Mouse (Mus musculus) MN1 (cell line): ENCODE data around the gene Serping1.
"Not testable (repeated sequence)": the region's sequence is repeated elsewhere in the genome, so short reads cannot be mapped to it uniquely, and the experiment has no call there.

Source experiments
- DNase-seq: peaks from one replicate; pipeline ENCODE4 v3.0.0-alpha.2; 2016; ENCODE audit warnings: low spot score

Serping1 gene

DNA sequence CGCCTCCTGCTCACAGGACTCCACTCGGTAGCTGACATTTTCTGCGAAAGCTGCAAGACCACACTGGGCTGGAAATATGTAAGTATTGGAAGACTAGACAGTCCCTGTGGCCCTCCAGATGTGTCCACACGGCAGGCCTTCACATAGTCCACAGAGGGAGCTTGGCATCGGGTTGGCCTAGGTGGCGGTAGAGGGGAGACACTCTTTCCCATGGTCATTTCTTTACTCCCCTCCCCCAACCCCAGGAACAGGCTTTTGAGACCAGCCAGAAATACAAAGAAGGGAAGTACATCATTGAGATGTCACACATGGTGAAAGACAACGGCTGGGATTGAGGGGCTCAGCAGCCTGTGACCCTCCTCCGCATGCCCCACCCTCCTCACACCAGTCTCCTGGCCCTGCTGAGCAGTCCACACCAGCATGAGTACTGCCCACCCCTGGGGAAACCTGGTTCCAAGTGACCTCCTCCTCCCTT is 37.8 kb downstream of the Serping1 start:
- no peak for DNase-seq

GRCm38 (mm10) chr2:84736312-84737161 is 38.7 kb downstream of the Serping1 start:
- DNase-seq: no peak

DNA sequence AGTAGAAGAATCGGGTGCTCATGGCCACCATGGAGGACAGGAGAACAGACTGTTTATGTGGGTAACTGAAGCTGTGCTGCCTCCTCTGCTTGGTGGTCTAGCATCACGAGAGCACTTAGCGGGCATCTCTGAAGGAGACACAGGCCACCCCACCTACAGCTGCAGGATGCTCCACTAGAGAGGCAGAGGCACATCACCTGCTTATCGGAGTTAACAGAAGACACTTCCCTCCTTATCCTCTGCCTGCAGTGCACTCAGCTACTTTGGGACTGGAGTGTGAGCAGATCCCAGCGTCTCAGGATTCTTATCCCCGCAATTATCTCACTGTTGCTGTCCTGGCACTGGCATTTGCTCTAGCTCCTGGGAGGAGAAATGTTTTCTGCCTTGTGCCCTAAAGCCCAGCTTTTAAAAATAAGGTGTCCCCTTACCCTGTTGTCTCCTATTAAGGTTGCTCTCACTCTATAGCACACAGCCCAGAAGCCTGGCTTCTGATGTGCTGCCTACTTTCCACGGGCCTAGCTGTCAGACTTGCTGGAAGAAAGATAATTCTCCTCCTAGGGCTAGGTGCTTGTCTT is 39.8 kb downstream of the Serping1 start:
- DNase-seq: no peak

DNA sequence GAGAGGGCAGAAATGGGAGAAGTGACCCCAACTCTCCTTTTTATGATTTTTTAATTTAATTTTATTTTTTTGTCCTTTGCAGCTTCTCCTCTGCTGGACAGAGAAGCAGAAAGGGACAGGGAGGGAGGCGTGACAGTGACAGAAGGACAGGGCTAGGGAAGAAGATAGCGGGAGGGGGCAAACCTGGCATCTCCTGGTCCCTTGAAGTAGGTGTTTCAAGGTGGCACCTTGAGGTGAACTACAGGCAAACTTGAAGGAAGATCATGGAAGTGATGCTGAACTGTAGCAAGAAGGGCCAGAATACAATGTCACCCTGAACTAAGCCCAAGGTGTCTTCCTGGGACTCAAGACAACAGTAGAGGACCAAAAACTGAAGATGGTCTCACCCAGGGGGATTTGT is 40.3 kb downstream of the Serping1 start:
- no peak for DNase-seq

GRCm38 (mm10) chr2:84734351-84734864 is 40.8 kb downstream of the Serping1 start:
- no peak for DNase-seq

DNA sequence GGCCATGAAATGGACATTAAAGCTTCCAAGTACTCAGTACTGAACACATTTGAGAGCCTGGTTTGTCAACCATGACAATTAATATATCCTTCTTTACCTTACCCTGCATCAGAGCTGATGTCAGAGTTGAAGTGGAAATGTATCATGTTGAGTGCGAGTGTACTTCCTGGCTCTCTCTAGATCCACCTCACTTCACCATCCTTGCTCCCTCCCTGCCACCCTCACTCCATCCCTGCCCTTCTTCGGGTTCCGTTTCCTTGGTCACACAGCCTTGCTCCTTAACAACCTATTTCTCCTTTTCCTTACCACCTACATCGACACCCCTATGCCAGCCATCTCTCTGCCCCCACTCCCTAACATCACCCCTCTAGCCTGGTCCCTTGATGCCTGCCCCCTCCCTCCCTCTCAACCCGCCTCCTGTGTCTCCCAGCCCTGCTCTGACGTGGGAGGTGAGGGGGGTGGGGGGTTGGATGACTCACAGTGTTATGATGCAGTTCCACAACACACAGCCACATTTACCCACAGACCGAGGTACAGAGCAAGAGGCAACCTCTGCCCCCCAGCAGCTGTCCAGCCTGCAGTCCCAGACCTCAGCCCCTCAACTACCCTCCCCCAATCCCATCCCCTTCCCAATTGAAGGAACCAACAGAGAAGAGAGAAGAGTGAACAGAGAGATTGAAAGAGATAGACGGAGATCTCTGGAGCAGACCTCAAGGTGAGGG is 41.5 kb downstream of the Serping1 start, which contains the start of gene Ypel4:
Gene Ypel4 (plus strand): TSS at position 480 of the 722 bp plus-strand sequence.
- DNase-seq: peak; percentile 66

GRCm38 (mm10) chr2:84732394-84732793 is 42.9 kb downstream of the Serping1 start:
- no peak for DNase-seq

GRCm38 (mm10) chr2:84731206-84731605 is 44.0 kb downstream of the Serping1 start:
- no peak for DNase-seq

DNA sequence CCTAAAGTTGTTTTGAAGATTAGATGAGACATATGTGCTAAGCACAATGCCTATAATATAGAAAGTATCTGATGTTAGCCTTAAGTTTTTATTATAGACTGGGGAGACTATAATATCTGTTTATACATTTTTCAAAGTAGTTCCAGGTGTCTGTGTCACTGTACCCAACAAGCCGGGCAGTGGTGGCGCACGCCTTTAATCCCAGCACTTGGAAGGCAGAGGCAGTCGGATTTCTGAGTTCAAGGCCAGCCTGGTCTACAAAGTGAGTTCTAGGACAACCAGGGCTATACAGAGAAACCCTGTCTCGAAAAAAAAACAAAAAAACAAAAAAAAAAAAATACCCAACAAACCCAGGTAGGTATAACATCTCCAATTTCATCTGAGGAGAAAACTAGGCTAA is 47.1 kb downstream of the Serping1 start:
- not testable (repeated sequence) for DNase-seq

DNA sequence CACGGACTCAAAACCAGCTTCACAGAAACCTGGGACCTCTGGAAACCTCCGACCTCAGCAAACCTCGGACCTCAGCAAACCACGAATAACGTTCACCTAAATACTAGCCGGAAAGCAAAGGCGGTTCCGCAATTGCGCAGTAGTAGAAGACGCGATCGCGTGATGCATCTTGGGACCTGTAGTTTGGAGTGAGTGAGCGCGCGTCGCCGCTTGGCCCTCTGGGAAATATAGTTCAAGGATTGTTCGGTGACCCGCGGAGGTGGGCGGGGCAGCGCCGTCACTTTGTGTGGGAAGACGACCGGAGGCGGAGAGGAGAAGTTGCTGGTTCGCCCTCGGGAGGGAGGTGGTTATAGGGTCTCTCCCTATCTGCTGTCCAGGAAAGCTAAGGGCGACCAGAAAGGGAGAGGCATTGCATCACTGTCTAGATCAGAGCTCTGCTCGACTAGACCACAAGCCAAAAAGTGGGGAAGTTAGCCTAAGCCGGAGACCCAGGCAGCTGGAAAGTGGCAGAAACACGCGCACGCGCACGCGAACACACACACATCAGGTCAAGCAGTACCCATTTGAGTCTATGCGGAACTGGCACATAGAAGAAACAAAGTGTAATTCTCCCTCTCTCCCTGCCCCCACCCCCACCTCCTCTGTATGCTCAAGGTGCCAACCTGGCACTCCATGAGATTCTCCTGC is 47.9 kb downstream of the Serping1 start, which contains the start of gene Clp1:
Gene Clp1 (minus strand): TSS at position 179 of the 687 bp plus-strand sequence.
- peak; percentile 98 for DNase-seq

DNA sequence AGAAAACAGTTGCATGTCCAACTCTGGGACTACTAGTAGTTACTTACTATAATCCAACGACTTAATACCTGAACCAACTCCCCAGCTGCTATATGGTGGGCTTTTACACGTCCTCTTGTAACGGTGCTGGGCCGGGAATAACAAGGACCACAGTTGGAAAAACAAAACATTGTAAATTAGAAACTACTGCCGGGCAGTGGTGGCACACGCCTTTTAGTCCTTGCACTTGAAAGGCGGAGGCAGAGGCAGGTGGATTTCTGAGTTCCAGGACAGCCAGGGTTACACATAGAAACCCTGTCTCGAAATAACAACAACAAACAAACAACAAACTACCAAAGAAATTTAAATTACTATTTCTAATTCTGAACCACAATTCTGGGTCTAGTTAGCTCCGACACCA is 48.5 kb downstream of the Serping1 start:
- DNase-seq: no peak

DNA sequence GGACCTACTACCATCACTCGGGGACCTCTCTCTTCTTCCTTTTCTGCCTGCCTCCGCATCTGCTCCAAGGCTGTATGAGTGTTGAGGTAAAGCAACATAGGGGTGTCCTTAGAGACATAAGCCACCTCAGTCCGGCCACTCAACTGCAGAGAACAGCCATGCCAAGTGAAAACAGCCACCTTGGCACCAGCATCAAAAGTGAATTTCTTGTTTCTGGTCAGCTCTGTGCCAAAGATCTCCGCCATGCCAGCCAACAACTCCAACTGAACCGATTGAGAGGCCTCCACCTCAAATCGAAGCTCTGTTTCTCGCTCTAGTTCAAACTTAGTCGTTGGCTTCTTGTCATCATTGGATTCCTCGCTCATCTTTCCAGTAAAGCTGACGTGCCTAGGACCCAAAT is 49.5 kb downstream of the Serping1 start:
- no peak for DNase-seq

- DNase-seq: no peak
Observed at GRCm38 (mm10) chr2:84723856-84724255, 51.4 kb downstream of the Serping1 start.

DNA sequence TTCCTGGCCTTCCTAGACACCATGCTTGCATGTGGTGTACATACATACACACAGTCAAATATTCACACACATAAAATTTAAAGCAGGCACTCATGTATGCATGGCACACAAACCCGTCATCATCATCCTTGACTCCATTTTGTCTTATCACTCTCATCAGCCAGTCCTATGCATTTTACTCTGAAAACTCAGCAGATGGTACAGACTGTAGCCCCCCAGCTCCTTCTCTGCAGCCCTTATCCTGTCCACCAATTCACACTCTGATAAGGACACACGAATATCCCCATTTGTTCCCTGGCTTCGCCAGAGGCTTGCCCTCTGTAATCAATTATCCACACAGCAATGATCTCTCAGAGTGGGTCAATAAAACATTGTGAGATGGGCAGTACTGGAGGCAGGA is 54.1 kb downstream of the Serping1 start:
- DNase-seq: peak; percentile 62

GRCm38 (mm10) chr2:84720718-84721117 is 54.5 kb downstream of the Serping1 start:
- no peak for DNase-seq

- no peak for DNase-seq
Observed at GRCm38 (mm10) chr2:84717357-84717756, 57.9 kb downstream of the Serping1 start.

- peak; percentile 50 for DNase-seq
Observed at GRCm38 (mm10) chr2:84716423-84717355, 58.6 kb downstream of the Serping1 start.

- peak; percentile 96 for DNase-seq
Observed at GRCm38 (mm10) chr2:84715562-84716361, 59.5 kb downstream of the Serping1 start.
